Mouse (Mus musculus) heart, adult 2 months (tissue): ENCODE data around the gene Sdsl. TPM values are rescaled to one million over a fixed set of nuclear protein-coding genes. Genes with fewer than 3 reads are reported as not detected.

ENCODE experiments used
- DNase-seq, 2 experiments: peaks; one replicate each; pipeline ENCODE4 v3.0.0; 2021
- H3K27ac ChIP-seq: fragments of 200-600 bp; 2 replicates; pipeline ENCODE4 v1.8.1; 2022
- H3K27me3 ChIP-seq: fragments of 200-500 bp; 2 replicates; pipeline ENCODE4 v1.6.1; 2012; ENCODE audit warnings: mild to moderate bottlenecking, low read length, inconsistent platforms, mixed read lengths; ENCODE audit not compliant: control insufficient read depth, insufficient read depth
- H3K36me3 ChIP-seq: fragments of 200-500 bp; 2 replicates; pipeline ENCODE4 v1.6.1; 2012; ENCODE audit warnings: low read length, inconsistent platforms; ENCODE audit not compliant: control insufficient read depth, insufficient read depth
- H3K4me1 ChIP-seq: fragments of 200-500 bp; 2 replicates; pipeline ENCODE4 v1.6.1; 2011; ENCODE audit warnings: low read length; ENCODE audit not compliant: control insufficient read depth, insufficient read depth
- H3K4me3 ChIP-seq: fragments of 200-600 bp; 2 replicates; pipeline ENCODE4 v1.8.1; 2022
- H3K79me2 ChIP-seq: fragments of 200-500 bp; replicated peaks from 2 replicates; pipeline ENCODE4 v1.6.1; 2012; ENCODE audit warnings: mild to moderate bottlenecking, inconsistent platforms, low read length, moderate library complexity, mixed read lengths; ENCODE audit not compliant: control insufficient read depth, insufficient read depth
- H3K9ac ChIP-seq: fragments of 200-500 bp; 2 replicates; pipeline ENCODE4 v1.6.1; 2012; ENCODE audit warnings: low read depth, mild to moderate bottlenecking, control low read depth, inconsistent platforms, low read length, mixed read lengths
- CTCF ChIP-seq: fragments of 200-600 bp; IDR thresholded peaks from 2 replicates; pipeline ENCODE4 v1.8.1; 2022; ENCODE audit warnings: antibody characterized with exemption, mild to moderate bottlenecking, moderate library complexity
- EP300 ChIP-seq: fragments of 200-500 bp; IDR thresholded peaks from 2 replicates; pipeline ENCODE4 v1.6.1; 2011; ENCODE audit warnings: low read depth, low read length, control low read depth; ENCODE audit not compliant: insufficient read depth
- POLR2A ChIP-seq: fragments of 200-500 bp; IDR thresholded peaks from 2 replicates; pipeline ENCODE4 v1.6.1; 2011; ENCODE audit warnings: mild to moderate bottlenecking, low read depth, low read length, control low read depth; ENCODE audit not compliant: insufficient read depth
- WGBS: fragments of 180-500 bp; shearing (Covaris S2); methylation state at CpG from one replicate; pipeline ENCODE4 v1.1.7; 2018; 5-methylcytosine and 5-hydroxymethylcytosine counted together
- intact Hi-C: fragments of 180-260 bp; cut with DNase I; formaldehyde crosslinking; loops from one replicate; pipeline ENCODE4 v1.15.1; 2025
- polyA plus RNA-seq: library from polyadenylated mRNA; depleted of rRNA; stranded (reverse); fragments of >200 nt; gene quantifications from 2 replicates; pipeline ENCODE4 v1.2.3, GENCODE M21; 2012
- total RNA-seq, 2 experiments: library from RNA; stranded (reverse); gene quantifications; 2 replicates each; pipeline ENCODE4 v1.2.3; 2021

The Sdsl gene
- total and polyA plus RNA-seq, 3 experiments, result 8.8 to 12.6 (median 9.8) TPM

GRCm38 (mm10) chr5:120438991-120439710, 33.5 kb downstream of the Sdsl start:
- Histone ChIP-seq H3K27me3 (peaks cover 24% of the 10 kb centered on the region), H3K9ac (no peak overlapping the region), H3K4me1 (no peaks in the 10 kb centered on the region), H3K27ac (no peak overlapping the region), H3K79me2 (no peaks in the 10 kb centered on the region), H3K36me3 (no peaks in the 10 kb centered on the region), H3K4me3 (no peak overlapping the region)
- 2% methylated on average over 27 of the region's 27 CpGs for WGBS
- no peak for TF ChIP-seq POLR2A
- TF ChIP-seq CTCF, result no peak
- no peak for TF ChIP-seq EP300
- no peak for DNase-seq
- intact Hi-C loops, result no loop called here

DNA sequence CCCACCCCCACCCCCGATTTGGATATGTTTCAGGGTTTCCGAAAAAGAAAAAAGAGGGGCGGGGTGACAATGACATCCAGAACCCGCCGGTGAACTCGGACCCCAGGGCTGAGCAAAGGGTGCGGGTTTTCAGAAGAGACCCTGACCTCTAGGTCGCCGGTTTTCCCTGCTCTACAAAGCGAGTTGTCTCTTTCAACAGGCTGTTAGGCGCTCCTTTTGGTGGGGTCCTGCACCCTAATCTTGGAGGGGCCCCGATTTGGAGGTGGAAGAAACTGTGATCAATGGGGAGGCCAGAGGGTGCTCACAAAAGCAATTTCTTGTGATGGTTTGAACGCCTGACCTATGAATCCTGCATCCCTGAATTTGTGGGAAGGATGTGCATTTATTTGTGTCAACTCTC, 34.1 kb downstream of the Sdsl start:
- intact Hi-C loops, result no loop called here
- no peak for TF ChIP-seq CTCF
- TF ChIP-seq EP300, result no peak
- TF ChIP-seq POLR2A, result no peak

DNA sequence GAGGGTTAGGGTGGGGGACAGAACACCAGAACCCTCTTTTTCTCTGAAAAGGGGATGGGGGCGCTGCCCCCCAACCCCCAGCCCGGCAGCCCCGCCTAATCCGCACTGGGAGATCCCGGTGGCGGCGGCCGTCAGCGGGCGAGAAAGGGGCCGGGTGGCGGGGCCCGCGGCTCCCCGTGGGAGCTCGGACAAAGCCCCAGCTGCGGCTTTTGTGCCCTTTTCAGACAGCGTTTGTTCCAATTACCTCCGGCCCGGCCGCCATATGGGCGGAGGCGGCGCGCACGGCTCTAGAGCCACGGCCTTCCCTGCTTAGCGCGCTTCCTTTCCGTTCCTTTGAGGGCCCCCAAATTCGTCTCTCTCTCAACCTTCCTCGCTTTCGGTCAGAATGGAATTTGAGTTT, 34.6 kb downstream of the Sdsl start:
- intact Hi-C loops, result no loop called here
- Histone ChIP-seq H3K4me1 (no peaks in the 10 kb centered on the region), H3K4me3 (no peak overlapping the region), H3K27ac (no peak overlapping the region), H3K27me3 (peaks cover 26% of the 10 kb centered on the region), H3K9ac (no peak overlapping the region), H3K36me3 (no peaks in the 10 kb centered on the region), H3K79me2 (no peaks in the 10 kb centered on the region)
- TF ChIP-seq EP300 (no peak), CTCF (no peak), POLR2A (no peak)
- DNase-seq, result no peak
- 3% methylated on average over 33 of the region's 33 CpGs for WGBS

More for the DNA sequence above, 34.1 kb downstream of the Sdsl start:
- no peak overlapping the region for H3K4me3 ChIP-seq
- WGBS, result 2% methylated on average over 13 of the region's 13 CpGs
- H3K4me1 ChIP-seq, result no peaks in the 10 kb centered on the region
- peaks cover 26% of the 10 kb centered on the region for H3K27me3 ChIP-seq
- no peaks in the 10 kb centered on the region for H3K79me2 ChIP-seq
- H3K27ac ChIP-seq, result no peak overlapping the region
- no peak overlapping the region for H3K9ac ChIP-seq
- no peaks in the 10 kb centered on the region for H3K36me3 ChIP-seq
- DNase-seq, result no peak

DNA sequence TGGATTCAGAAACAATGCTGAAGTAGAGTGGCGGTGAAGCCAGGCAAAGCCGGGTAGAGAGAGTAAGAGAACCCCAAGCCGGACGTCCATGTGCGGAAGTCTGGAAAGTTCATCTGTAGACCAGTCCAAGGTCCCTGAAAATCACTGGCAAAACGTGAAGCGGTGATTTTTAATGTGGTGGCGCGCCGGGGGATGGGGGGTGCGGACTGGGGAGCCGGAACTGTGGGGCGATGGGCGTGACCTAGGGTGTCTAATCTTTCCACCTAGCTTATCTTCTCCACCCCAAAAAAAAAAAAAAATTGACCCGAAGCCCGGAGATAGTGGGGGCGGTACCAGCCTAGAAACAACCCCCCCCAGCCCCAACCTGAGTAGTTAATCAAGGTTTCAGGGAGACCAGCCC, 35.1 kb downstream of the Sdsl start:
- no peak for TF ChIP-seq CTCF
- no peak for TF ChIP-seq EP300
- no peak for TF ChIP-seq POLR2A
- Histone ChIP-seq H3K36me3 (no peaks in the 10 kb centered on the region), H3K79me2 (no peaks in the 10 kb centered on the region), H3K4me1 (no peaks in the 10 kb centered on the region), H3K27me3 (peaks cover 26% of the 10 kb centered on the region), H3K9ac (no peak overlapping the region), H3K4me3 (no peak overlapping the region), H3K27ac (no peak overlapping the region)
- DNase-seq, result no peak
- WGBS, result 2% methylated on average over 17 of the region's 17 CpGs
- intact Hi-C loops, result no loop called here

- no peaks in the 10 kb centered on the region for H3K4me1 ChIP-seq
- peaks cover 28% of the 10 kb centered on the region for H3K27me3 ChIP-seq
- 2% methylated on average over 18 of the region's 18 CpGs for WGBS
- no peaks in the 10 kb centered on the region for H3K36me3 ChIP-seq
- no peak overlapping the region for H3K9ac ChIP-seq
- H3K4me3 ChIP-seq, result no peak overlapping the region
- H3K79me2 ChIP-seq, result no peaks in the 10 kb centered on the region
- DNase-seq, result no peak
- TF ChIP-seq EP300 (no peak), POLR2A (no peak), CTCF (no peak)
- no peak overlapping the region for H3K27ac ChIP-seq
- intact Hi-C loops, result no loop called here
These were observed 35.6 kb downstream of the Sdsl start for GRCm38 (mm10) chr5:120436885-120437495.

- Histone ChIP-seq H3K4me3 (peak overlapping the region; percentile 23; the same call in 1 of the 2 replicates), H3K4me1 (no peaks in the 10 kb centered on the region), H3K79me2 (no peaks in the 10 kb centered on the region), H3K27me3 (peaks cover 32% of the 10 kb centered on the region), H3K27ac (no peak overlapping the region), H3K9ac (no peak overlapping the region), H3K36me3 (no peaks in the 10 kb centered on the region)
- 1% methylated on average over 47 of the region's 47 CpGs for WGBS
- TF ChIP-seq EP300 (no peak), CTCF (no peak), POLR2A (no peak)
- DNase-seq, result no peak
- intact Hi-C loops, result no loop called here
These were observed 36.7 kb downstream of the Sdsl start for GRCm38 (mm10) chr5:120435731-120436501.
